Mouse (Mus musculus) testis, adult 2 months (tissue): ENCODE measurements at regions not wholly inside any gene's neighbourhood (a gene's known extent, or its start where the extent isn't known, plus 50 kb on each side); places are given as distances from the start of the nearest gene placed in this dataset.

ENCODE experiments used
- CTCF ChIP-seq: fragments of 200-500 bp; IDR thresholded peaks from 2 replicates; pipeline ENCODE4 v1.5.1; 2012; ENCODE audit warnings: low read depth, mild to moderate bottlenecking, inconsistent platforms, low read length, moderate library complexity; ENCODE audit not compliant: control insufficient read depth, insufficient read depth, insufficient replicate concordance
- POLR2A ChIP-seq: fragments of 200-500 bp; IDR thresholded peaks from 2 replicates; pipeline ENCODE4 v1.6.1; 2012; ENCODE audit warnings: low read depth, mild to moderate bottlenecking, inconsistent platforms, low read length, moderate library complexity; ENCODE audit not compliant: control insufficient read depth

- no peak for TF ChIP-seq POLR2A
- TF ChIP-seq CTCF, result no peak
Observed at GRCm38 (mm10) chr13:115719276-115719675, 590.2 kb downstream of the Isl1 start.
